Mouse (Mus musculus): Measurements from ENCODE around the gene Smim17. TPM values are rescaled to one million over a fixed set of nuclear protein-coding genes. Genes with fewer than 3 reads are reported as not detected.

Smim17 gene
- total and polyA plus RNA-seq, 3 experiments, result not detected

DNA sequence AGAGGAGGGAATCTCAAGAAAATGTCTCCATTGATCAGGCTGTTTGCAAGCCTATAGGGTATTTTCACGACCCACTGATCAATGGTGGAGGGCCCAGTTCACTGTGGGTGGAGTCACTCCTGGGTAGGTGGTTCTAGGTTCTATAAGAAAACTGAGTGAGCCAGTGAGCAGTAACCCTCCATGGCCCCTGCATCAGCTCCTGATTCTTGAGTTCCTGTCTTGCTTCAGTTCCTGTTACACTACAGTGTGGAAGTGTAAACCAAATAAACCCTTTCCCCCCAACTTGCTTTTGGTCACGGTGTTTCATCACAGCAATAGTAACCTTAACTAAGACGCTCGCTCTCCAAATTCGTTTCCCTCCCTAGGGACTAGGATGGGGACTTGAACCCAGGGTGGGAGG is 9.5 kb upstream of the Smim17 start:
- peaks cover 1% of the 10 kb centered on the region for H3K4me1 ChIP-seq (ENCODE audit: insufficient read depth, low read depth, low read length)
- ATAC-seq (ENCODE audit: extremely low read depth, insufficient number of reproducible peaks, low FRiP score, poor library complexity, severe bottlenecking) (no peak), DNase-seq (ENCODE audit: low spot score) (no peak)
- peaks cover 24% of the 10 kb centered on the region for H3K36me3 ChIP-seq (replicated peaks)
- TF ChIP-seq POLR2AphosphoS5 (IDR thresholded peaks at IDR 0.05; ENCODE audit: insufficient replicate concordance, low read depth, low read length) (no peak), TAL1 (conservative IDR thresholded peaks at IDR 0.05; ENCODE audit: low read depth, low read length) (no peak)
- H3K27me3 ChIP-seq (ENCODE audit: insufficient read depth, low read length), result no peaks in the 10 kb centered on the region
- H3K4me3 ChIP-seq (ENCODE audit: low read depth, low read length), result no peak overlapping the region
- no peaks in the 10 kb centered on the region for H3K9me3 ChIP-seq (replicated peaks)

DNA sequence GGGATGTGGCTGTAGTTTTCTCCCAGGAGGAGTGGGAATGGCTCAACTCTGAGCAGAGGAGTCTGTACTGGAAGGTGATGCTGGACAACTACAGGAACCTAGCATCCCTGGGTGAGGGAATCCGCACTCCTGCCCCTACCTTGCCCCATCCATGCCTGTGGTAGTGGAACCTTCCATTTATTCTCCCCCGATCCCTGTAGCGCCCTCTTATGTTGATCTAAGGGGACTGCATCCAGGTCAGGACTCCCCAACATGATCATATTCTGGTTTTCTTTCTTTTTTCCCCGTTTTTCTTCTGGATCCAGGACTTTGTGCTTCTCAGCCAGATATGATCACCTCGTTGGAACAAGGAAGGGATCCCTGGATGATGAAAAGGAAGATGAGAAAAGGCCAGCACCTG is 9.1 kb upstream of the Smim17 start:
- TF ChIP-seq GATA1 (IDR thresholded peaks at IDR 0.05; ENCODE audit: borderline replicate concordance, low read length), result no peak
- TF ChIP-seq CTCF (IDR thresholded peaks at IDR 0.05; ENCODE audit: low read depth, low read length), result no peak
- TF ChIP-seq GATA2 (IDR thresholded peaks at IDR 0.05; ENCODE audit: borderline replicate concordance, low read depth, low read length), result no peak
- no peak for TF ChIP-seq POLR2AphosphoS5 (IDR thresholded peaks at IDR 0.05; ENCODE audit: insufficient replicate concordance, low read depth, low read length)
- no peak for TF ChIP-seq TAL1 (conservative IDR thresholded peaks at IDR 0.05; ENCODE audit: low read depth, low read length)
- H3K4me1 ChIP-seq (ENCODE audit: insufficient read depth, low read depth, low read length), result no peaks in the 10 kb centered on the region
- H3K36me3 ChIP-seq (replicated peaks), result peaks cover 24% of the 10 kb centered on the region
- DNase-seq (ENCODE audit: low spot score) (no peak), ATAC-seq (ENCODE audit: extremely low read depth, insufficient number of reproducible peaks, low FRiP score, poor library complexity, severe bottlenecking) (no peak)
- no peak overlapping the region for H3K4me3 ChIP-seq (ENCODE audit: low read depth, low read length)
- H3K27me3 ChIP-seq (ENCODE audit: insufficient read depth, low read length), result no peaks in the 10 kb centered on the region
- peaks cover under 1% of the 10 kb centered on the region; the same call in 1 of the 2 replicates for H3K9me3 ChIP-seq (replicated peaks)

DNA sequence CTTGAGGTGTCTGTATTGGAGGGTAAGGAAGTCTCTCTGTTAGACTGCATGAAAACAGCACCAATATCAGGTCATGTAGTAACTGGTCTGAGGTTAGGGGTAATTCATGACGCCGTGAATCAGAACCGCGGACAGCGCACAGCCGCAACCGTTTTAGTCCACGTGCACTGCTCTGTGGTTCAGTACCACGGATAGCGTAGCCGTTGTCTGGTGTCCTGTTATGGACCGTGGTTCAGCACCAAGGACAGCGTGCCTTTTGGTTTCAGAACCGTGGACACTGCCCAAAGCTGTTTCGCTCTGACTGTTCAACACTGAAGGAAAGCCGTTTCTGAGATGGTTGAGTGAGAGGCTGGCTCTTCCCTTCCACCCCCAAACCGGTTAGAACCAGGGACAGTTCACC is 11.5 kb downstream of the Smim17 start, which contains the start of gene Gm20715:
Gene Gm20715, plus strand, starts transcription at position 235 of the 400 bp plus-strand sequence.
- Histone ChIP-seq H3K9me3 (replicated peaks) (no peaks in the 10 kb centered on the region), H3K4me1 (ENCODE audit: insufficient read depth, low read depth, low read length) (no peaks in the 10 kb centered on the region), H3K4me3 (ENCODE audit: low read depth, low read length) (no peak within 1 kb of the TSS), H3K36me3 (replicated peaks) (no peaks in the 10 kb centered on the region), H3K27me3 (ENCODE audit: insufficient read depth, low read length) (no peaks in the 10 kb centered on the region; the same call in 1 of the 2 replicates)
- peak; percentile 74 for DNase-seq (ENCODE audit: low spot score)
- peak; percentile 87 for ATAC-seq (ENCODE audit: extremely low read depth, insufficient number of reproducible peaks, low FRiP score, poor library complexity, severe bottlenecking)
- TF ChIP-seq POLR2AphosphoS5 (IDR thresholded peaks at IDR 0.05; ENCODE audit: insufficient replicate concordance, low read depth, low read length) (no peak), GATA1 (IDR thresholded peaks at IDR 0.05; ENCODE audit: borderline replicate concordance, low read length) (no peak), TAL1 (conservative IDR thresholded peaks at IDR 0.05; ENCODE audit: low read depth, low read length) (no peak), GATA2 (IDR thresholded peaks at IDR 0.05; ENCODE audit: borderline replicate concordance, low read depth, low read length) (no peak), CTCF (IDR thresholded peaks at IDR 0.05; ENCODE audit: low read depth, low read length) (no peak)

DNA sequence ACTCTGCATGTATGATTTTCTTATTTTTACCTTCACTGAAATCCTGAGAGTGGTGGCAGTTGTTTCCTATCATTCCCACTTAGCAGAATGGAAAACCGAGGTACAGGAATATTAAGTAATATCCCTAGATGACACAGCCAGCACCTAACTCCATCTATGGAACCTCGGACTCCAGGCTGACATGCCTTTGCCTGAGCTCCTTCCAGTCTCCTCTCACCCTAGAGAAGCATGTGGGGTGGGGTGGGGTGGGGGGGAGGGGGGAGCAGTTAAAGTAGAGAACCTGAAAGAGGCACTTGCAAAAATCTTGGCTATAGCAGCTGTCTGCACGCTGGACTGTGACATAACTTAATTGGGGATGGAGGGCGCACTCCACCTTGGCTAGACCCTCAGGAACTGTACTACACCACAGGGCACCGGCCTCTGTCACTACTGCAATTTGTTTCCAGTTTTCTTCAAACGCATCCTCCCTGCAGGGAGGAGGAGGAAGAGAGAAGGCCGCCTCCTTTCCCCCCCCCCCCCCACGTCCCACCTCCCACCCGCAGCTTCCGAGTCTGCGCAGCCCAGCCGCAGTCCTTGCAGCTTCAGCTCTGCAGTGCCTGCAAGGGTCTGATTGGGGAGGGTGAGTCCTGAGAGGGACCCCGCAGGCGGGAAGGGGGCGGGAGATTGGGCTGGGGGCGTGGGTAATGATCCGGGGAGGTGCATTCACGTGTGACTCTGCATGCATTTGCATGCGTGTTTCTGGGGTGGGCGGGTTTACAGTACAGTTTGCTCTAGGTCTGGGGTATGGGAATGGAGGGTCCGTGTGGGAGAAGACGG is 16.3 kb downstream of the Smim17 start:
- H3K4me1 ChIP-seq (ENCODE audit: insufficient read depth, low read depth, low read length), result no peaks in the 10 kb centered on the region
- ATAC-seq (ENCODE audit: extremely low read depth, insufficient number of reproducible peaks, low FRiP score, poor library complexity, severe bottlenecking) (no peak), DNase-seq (ENCODE audit: low spot score) (no peak)
- no peaks in the 10 kb centered on the region for H3K9me3 ChIP-seq (replicated peaks)
- H3K4me3 ChIP-seq (ENCODE audit: low read depth, low read length), result no peak overlapping the region
- H3K36me3 ChIP-seq (replicated peaks), result no peaks in the 10 kb centered on the region
- no peak for TF ChIP-seq TAL1 (conservative IDR thresholded peaks at IDR 0.05; ENCODE audit: low read depth, low read length)
- TF ChIP-seq GATA2 (IDR thresholded peaks at IDR 0.05; ENCODE audit: borderline replicate concordance, low read depth, low read length), result no peak
- no peak for TF ChIP-seq CTCF (IDR thresholded peaks at IDR 0.05; ENCODE audit: low read depth, low read length)
- no peak for TF ChIP-seq POLR2AphosphoS5 (IDR thresholded peaks at IDR 0.05; ENCODE audit: insufficient replicate concordance, low read depth, low read length)
- TF ChIP-seq GATA1 (IDR thresholded peaks at IDR 0.05; ENCODE audit: borderline replicate concordance, low read length), result no peak
- H3K27me3 ChIP-seq (ENCODE audit: insufficient read depth, low read length), result no peaks in the 10 kb centered on the region

DNA sequence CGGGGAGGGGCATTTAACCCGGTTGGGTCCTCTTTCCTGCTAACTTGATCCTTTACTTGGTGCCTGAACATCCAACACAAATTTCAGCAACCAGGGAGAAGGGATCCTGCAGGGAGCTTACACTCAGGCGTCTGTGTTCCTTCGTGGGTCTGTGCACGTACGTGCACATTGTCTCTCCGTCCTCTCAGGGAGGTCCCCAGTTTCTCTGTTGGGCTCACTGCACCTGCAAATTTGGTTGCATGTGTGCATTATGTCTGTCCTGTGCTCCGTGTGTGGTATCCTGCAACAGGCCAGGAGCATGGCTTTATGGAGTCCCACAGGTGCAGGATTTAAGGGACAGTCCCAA is 16.9 kb downstream of the Smim17 start:
- ATAC-seq (ENCODE audit: extremely low read depth, insufficient number of reproducible peaks, low FRiP score, poor library complexity, severe bottlenecking) (no peak), DNase-seq (ENCODE audit: low spot score) (no peak)
- Histone ChIP-seq H3K4me1 (ENCODE audit: insufficient read depth, low read depth, low read length) (no peaks in the 10 kb centered on the region), H3K4me3 (ENCODE audit: low read depth, low read length) (no peak overlapping the region), H3K27me3 (ENCODE audit: insufficient read depth, low read length) (no peaks in the 10 kb centered on the region), H3K36me3 (replicated peaks) (no peaks in the 10 kb centered on the region), H3K9me3 (replicated peaks) (no peaks in the 10 kb centered on the region)
- TF ChIP-seq CTCF (IDR thresholded peaks at IDR 0.05; ENCODE audit: low read depth, low read length), result no peak
- no peak for TF ChIP-seq GATA1 (IDR thresholded peaks at IDR 0.05; ENCODE audit: borderline replicate concordance, low read length)
- TF ChIP-seq TAL1 (conservative IDR thresholded peaks at IDR 0.05; ENCODE audit: low read depth, low read length), result no peak
- TF ChIP-seq GATA2 (IDR thresholded peaks at IDR 0.05; ENCODE audit: borderline replicate concordance, low read depth, low read length), result no peak
- no peak for TF ChIP-seq POLR2AphosphoS5 (IDR thresholded peaks at IDR 0.05; ENCODE audit: insufficient replicate concordance, low read depth, low read length)

DNA sequence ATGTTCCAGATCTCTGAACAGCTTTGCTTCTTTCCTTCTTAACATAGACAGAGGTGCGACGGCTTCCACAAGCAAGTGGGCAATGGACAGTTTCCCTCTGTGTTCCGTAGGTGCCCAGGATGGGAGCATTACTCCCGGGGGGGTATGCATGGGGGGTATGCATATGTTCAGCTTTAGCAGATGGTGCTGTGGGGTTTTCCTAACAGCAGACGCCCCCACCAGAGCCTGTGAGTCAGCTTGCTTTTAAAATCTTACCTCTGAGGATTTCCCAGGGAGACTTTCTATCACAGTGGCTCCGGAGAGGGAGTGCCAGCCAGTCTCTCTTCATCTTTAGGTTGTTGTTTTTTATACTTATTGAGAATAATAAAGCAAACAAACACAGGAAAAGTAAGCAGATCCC is 21.4 kb downstream of the Smim17 start:
- ATAC-seq (ENCODE audit: extremely low read depth, insufficient number of reproducible peaks, low FRiP score, poor library complexity, severe bottlenecking) (no peak), DNase-seq (ENCODE audit: low spot score) (no peak)
- Histone ChIP-seq H3K4me1 (ENCODE audit: insufficient read depth, low read depth, low read length) (no peaks in the 10 kb centered on the region), H3K9me3 (replicated peaks) (no peaks in the 10 kb centered on the region), H3K36me3 (replicated peaks) (no peaks in the 10 kb centered on the region), H3K4me3 (ENCODE audit: low read depth, low read length) (no peak overlapping the region), H3K27me3 (ENCODE audit: insufficient read depth, low read length) (no peaks in the 10 kb centered on the region)
- TF ChIP-seq GATA2 (IDR thresholded peaks at IDR 0.05; ENCODE audit: borderline replicate concordance, low read depth, low read length) (no peak), GATA1 (IDR thresholded peaks at IDR 0.05; ENCODE audit: borderline replicate concordance, low read length) (no peak), TAL1 (conservative IDR thresholded peaks at IDR 0.05; ENCODE audit: low read depth, low read length) (no peak)
